Mouse (Mus musculus): ENCODE measurements around the gene Emc6. TPM values are rescaled to one million over a fixed set of nuclear protein-coding genes. Genes with fewer than 3 reads are reported as not detected.

Gene Emc6
- polyA plus RNA-seq, 1 experiment from 2014 or later = 110 TPM

GRCm38 (mm10) chr11:73144261-73144681 is 32.6 kb downstream of the Emc6 start:
- Histone ChIP-seq H3K4me2 (no peak overlapping the region), H3K9ac (no peak overlapping the region), H3K36me3 (no peaks in the 10 kb centered on the region), H3K9me3 (replicated peaks) (no peaks in the 10 kb centered on the region), H3K27me3 (replicated peaks) (no peaks in the 10 kb centered on the region; the same call in 1 of the 2 replicates), H3K4me3 (no peak overlapping the region), H3K27ac (no peak overlapping the region), H3K4me1 (no peaks in the 10 kb centered on the region)
- ATAC-seq = no peak
- 61% methylated on average over 1 of the region's 1 CpGs for WGBS (ENCODE audit: insufficient replicate concordance)

GRCm38 (mm10) chr11:73137591-73138501 is 39.0 kb downstream of the Emc6 start, which contains the start of gene Haspin:
Gene Haspin, minus strand, starts transcription at chr11:73138294.
- under 1% methylated on average over 84 of the region's 84 CpGs for WGBS (ENCODE audit: insufficient replicate concordance)
- Histone ChIP-seq H3K9me3 (replicated peaks) (no peaks in the 10 kb centered on the region), H3K36me3 (peaks cover 33% of the 10 kb centered on the region), H3K9ac (peak within 1 kb of the TSS; percentile 97), H3K27me3 (replicated peaks) (no peaks in the 10 kb centered on the region; the same call in 1 of the 2 replicates), H3K4me3 (peak within 1 kb of the TSS; percentile 98), H3K4me1 (peaks cover 50% of the 10 kb centered on the region), H3K4me2 (peak within 1 kb of the TSS; percentile 85), H3K27ac (peak within 1 kb of the TSS; percentile 77)
- ATAC-seq = peak; percentile 88

- peaks cover 53% of the 10 kb centered on the region for H3K4me1 ChIP-seq
- peak overlapping the region; percentile 98 for H3K4me3 ChIP-seq
- H3K27me3 ChIP-seq (replicated peaks) = no peaks in the 10 kb centered on the region; the same call in 1 of the 2 replicates
- H3K36me3 ChIP-seq = peaks cover 41% of the 10 kb centered on the region
- no peaks in the 10 kb centered on the region for H3K9me3 ChIP-seq (replicated peaks)
- no peak; the same call in 1 of the 2 replicates for ATAC-seq
- WGBS (ENCODE audit: insufficient replicate concordance) = 12% methylated on average over 11 of the region's 11 CpGs
- peak overlapping the region; percentile 97 for H3K9ac ChIP-seq
- peak overlapping the region; percentile 77 for H3K27ac ChIP-seq
- peak overlapping the region; percentile 85 for H3K4me2 ChIP-seq
Observed at GRCm38 (mm10) chr11:73137116-73137515, 39.7 kb downstream of the Emc6 start.

GRCm38 (mm10) chr11:73136587-73136986 is 40.2 kb downstream of the Emc6 start:
- ATAC-seq = no peak
- H3K36me3 ChIP-seq = peaks cover 44% of the 10 kb centered on the region
- peaks cover 55% of the 10 kb centered on the region for H3K4me1 ChIP-seq
- H3K27ac ChIP-seq = no peak overlapping the region
- H3K4me2 ChIP-seq = peak overlapping the region; percentile 85
- no peaks in the 10 kb centered on the region; the same call in 1 of the 2 replicates for H3K27me3 ChIP-seq (replicated peaks)
- no peaks in the 10 kb centered on the region for H3K9me3 ChIP-seq (replicated peaks)
- peak overlapping the region; percentile 97 for H3K9ac ChIP-seq
- whole genome bisulfite sequencing (ENCODE audit: insufficient replicate concordance) = 40% methylated on average over 6 of the region's 6 CpGs
- peak overlapping the region; percentile 98 for H3K4me3 ChIP-seq

- peaks cover 61% of the 10 kb centered on the region for H3K4me1 ChIP-seq
- WGBS (ENCODE audit: insufficient replicate concordance) = 85% methylated on average over 5 of the region's 5 CpGs
- H3K36me3 ChIP-seq = peaks cover 54% of the 10 kb centered on the region
- H3K4me2 ChIP-seq = peak overlapping the region; percentile 85
- H3K4me3 ChIP-seq = peak overlapping the region; percentile 98; the same call in 1 of the 2 replicates
- peak overlapping the region; percentile 97 for H3K9ac ChIP-seq
- H3K9me3 ChIP-seq (replicated peaks) = no peaks in the 10 kb centered on the region
- no peak overlapping the region for H3K27ac ChIP-seq
- ATAC-seq = no peak
- no peaks in the 10 kb centered on the region for H3K27me3 ChIP-seq (replicated peaks)
Observed at GRCm38 (mm10) chr11:73134222-73134621, 42.6 kb downstream of the Emc6 start.

- H3K36me3 ChIP-seq = peaks cover 54% of the 10 kb centered on the region
Observed at GRCm38 (mm10) chr11:73132999-73133398, 43.8 kb downstream of the Emc6 start.

GRCm38 (mm10) chr11:73131020-73131419 is 45.8 kb downstream of the Emc6 start:
- Histone ChIP-seq H3K27ac (no peak overlapping the region), H3K36me3 (peaks cover 55% of the 10 kb centered on the region), H3K9ac (no peak overlapping the region), H3K4me1 (peaks cover 42% of the 10 kb centered on the region), H3K4me2 (no peak overlapping the region), H3K9me3 (replicated peaks) (no peaks in the 10 kb centered on the region), H3K4me3 (no peak overlapping the region), H3K27me3 (replicated peaks) (no peaks in the 10 kb centered on the region)
- ATAC-seq = no peak
- WGBS (ENCODE audit: insufficient replicate concordance) = 64% methylated on average over 7 of the region's 7 CpGs

More at GRCm38 (mm10) chr11:73132999-73133398, 43.8 kb downstream of the Emc6 start:
- Histone ChIP-seq H3K4me2 (peak overlapping the region; percentile 85; the same call in 1 of the 2 replicates), H3K27me3 (replicated peaks) (no peaks in the 10 kb centered on the region), H3K4me1 (peaks cover 56% of the 10 kb centered on the region), H3K27ac (no peak overlapping the region), H3K4me3 (no peak overlapping the region), H3K9me3 (replicated peaks) (no peaks in the 10 kb centered on the region), H3K9ac (no peak overlapping the region)
- WGBS (ENCODE audit: insufficient replicate concordance) = 60% methylated on average over 6 of the region's 6 CpGs
- no peak for ATAC-seq

- Histone ChIP-seq H3K4me3 (no peak overlapping the region), H3K4me1 (peaks cover 5% of the 10 kb centered on the region; the same call in 1 of the 2 replicates), H3K9me3 (replicated peaks) (no peaks in the 10 kb centered on the region), H3K9ac (no peak overlapping the region), H3K36me3 (peaks cover 29% of the 10 kb centered on the region), H3K27ac (no peak overlapping the region), H3K27me3 (replicated peaks) (no peaks in the 10 kb centered on the region), H3K4me2 (no peak overlapping the region)
- 80% methylated on average over 6 of the region's 6 CpGs for WGBS (ENCODE audit: insufficient replicate concordance)
- no peak for ATAC-seq
Observed at GRCm38 (mm10) chr11:73126495-73126894, 50.3 kb downstream of the Emc6 start.

Other genes with a start within 250 kb of the Emc6 start
- 17.5 and 18.9 TPM in 2 replicates for gene Atp2a3, start 215.9 kb downstream of the Emc6 start, polyA plus RNA-seq (2016; fragmentation: Nextera tagmentation; extraction: Ambion mirVana)
- gene P2rx1, start 177.9 kb downstream of the Emc6 start, polyA plus RNA-seq (2016; fragmentation: Nextera tagmentation; extraction: Ambion mirVana) = 12.7 and 15.0 TPM in 2 replicates
- 1.8 and 1.9 TPM in 2 replicates for gene Camkk1, start 158.0 kb downstream of the Emc6 start, polyA plus RNA-seq (2016; fragmentation: Nextera tagmentation; extraction: Ambion mirVana)
- gene Ncbp3, start 129.3 kb downstream of the Emc6 start, polyA plus RNA-seq (2016; fragmentation: Nextera tagmentation; extraction: Ambion mirVana) = 7.5 and 7.9 TPM in 2 replicates
- gene Itgae, start 86.5 kb downstream of the Emc6 start, polyA plus RNA-seq (2016; fragmentation: Nextera tagmentation; extraction: Ambion mirVana) = 0.14 and 0.19 TPM in 2 replicates
- gene Haspin, start 38.7 kb downstream of the Emc6 start, polyA plus RNA-seq (2016; fragmentation: Nextera tagmentation; extraction: Ambion mirVana) = 18.4 and 18.5 TPM in 2 replicates
- 0.32 and 0.54 TPM in 2 replicates for gene P2rx5, start 16.6 kb downstream of the Emc6 start, polyA plus RNA-seq (2016; fragmentation: Nextera tagmentation; extraction: Ambion mirVana)
- 44.2 and 44.5 TPM in 2 replicates for gene Tax1bp3, start within 50 bp of the Emc6 start, polyA plus RNA-seq (2016; fragmentation: Nextera tagmentation; extraction: Ambion mirVana)
- 7.5 and 8.2 TPM in 2 replicates for gene Ctns, start 22.0 kb upstream of the Emc6 start, polyA plus RNA-seq (2016; fragmentation: Nextera tagmentation; extraction: Ambion mirVana)
- 2.1 and 2.3 TPM in 2 replicates for gene Shpk, start 22.4 kb upstream of the Emc6 start, polyA plus RNA-seq (2016; fragmentation: Nextera tagmentation; extraction: Ambion mirVana)
- gene Trpv1, start 57.3 kb upstream of the Emc6 start, polyA plus RNA-seq (2016; fragmentation: Nextera tagmentation; extraction: Ambion mirVana) = not detected in 2 replicates
- not detected in 2 replicates for gene Trpv3, start 90.4 kb upstream of the Emc6 start, polyA plus RNA-seq (2016; fragmentation: Nextera tagmentation; extraction: Ambion mirVana)
- gene Aspa, start 152.6 kb upstream of the Emc6 start, polyA plus RNA-seq (2016; fragmentation: Nextera tagmentation; extraction: Ambion mirVana) = 1.1 and 1.2 TPM in 2 replicates
- gene Gm49340, start 152.7 kb upstream of the Emc6 start, polyA plus RNA-seq (2016; fragmentation: Nextera tagmentation; extraction: Ambion mirVana) = not detected in 2 replicates
- 1.0 and 1.9 TPM in 2 replicates for gene Spata22, start 152.7 kb upstream of the Emc6 start, polyA plus RNA-seq (2016; fragmentation: Nextera tagmentation; extraction: Ambion mirVana)
- not detected in 2 replicates for gene Olfr20, start 173.7 kb upstream of the Emc6 start, polyA plus RNA-seq (2016; fragmentation: Nextera tagmentation; extraction: Ambion mirVana)
- not detected in 2 replicates for gene Olfr376, start 194.2 kb upstream of the Emc6 start, polyA plus RNA-seq (2016; fragmentation: Nextera tagmentation; extraction: Ambion mirVana)
- not detected in 2 replicates for gene Olfr1, start 222.6 kb upstream of the Emc6 start, polyA plus RNA-seq (2016; fragmentation: Nextera tagmentation; extraction: Ambion mirVana)

All from liver, embryonic 12.5 days (tissue).